Mouse (Mus musculus) lung, postnatal 0 days (tissue): ENCODE data around the gene Acap2.

Experiments
- CTCF ChIP-seq: IDR thresholded peaks from 2 replicates; pipeline ENCODE4 v1.5.1; 2016; ENCODE audit warnings: antibody characterized with exemption, mild to moderate bottlenecking
- EP300 ChIP-seq: IDR thresholded peaks from 2 replicates; pipeline ENCODE4 v1.6.1; 2016; ENCODE audit warnings: antibody characterized with exemption, mild to moderate bottlenecking, control low read depth

GRCm38 (mm10) chr16:31235457-31236310, 34.6 kb upstream of the Acap2 start:
- TF ChIP-seq CTCF (no peak), EP300 (no peak)
